Mouse (Mus musculus) CH12.LX (cell line): ENCODE data around the gene Cox17.

Source experiments
- CHD2 ChIP-seq: IDR thresholded peaks from 2 replicates; pipeline ENCODE4 v1.6.1; 2011; ENCODE audit warnings: low read length, improper control_type of control experiment
- CTCF ChIP-seq, 2 experiments: IDR thresholded peaks in 1 of 2; conservative IDR thresholded peaks in 1 of 2; 2 replicates each; pipeline ENCODE4 v1.5.1; 2011 to 2012; ENCODE audit warnings: low read depth in 2 of 2, low read length in 2 of 2, improper control_type of control experiment in 1 of 2, inconsistent platforms in 1 of 2, mild to moderate bottlenecking in 1 of 2, moderate library complexity in 1 of 2
- ELF1 ChIP-seq: IDR thresholded peaks from 2 replicates; pipeline ENCODE4 v1.6.1; 2014; ENCODE audit warnings: low read depth, mild to moderate bottlenecking, inconsistent platforms, low read length, improper control_type of control experiment
- EP300 ChIP-seq: IDR thresholded peaks from 2 replicates; pipeline ENCODE4 v1.6.1; 2011; ENCODE audit warnings: low read length, improper control_type of control experiment
- GABPA ChIP-seq: IDR thresholded peaks from 2 replicates; pipeline ENCODE4 v1.6.1; 2012; ENCODE audit warnings: low read depth, low read length, improper control_type of control experiment, inconsistent platforms; ENCODE audit not compliant: insufficient replicate concordance
- HCFC1 ChIP-seq: IDR thresholded peaks from 2 replicates; pipeline ENCODE4 v1.6.1; 2012; ENCODE audit warnings: low read depth, mild to moderate bottlenecking, inconsistent platforms, low read length, improper control_type of control experiment
- POLR2AphosphoS2 ChIP-seq: IDR thresholded peaks from 2 replicates; pipeline ENCODE4 v1.6.1; 2011; ENCODE audit warnings: low read depth, low read length, improper control_type of control experiment
- TCF12 ChIP-seq: IDR thresholded peaks from 2 replicates; pipeline ENCODE4 v1.6.1; 2014; ENCODE audit warnings: low read depth, mild to moderate bottlenecking, inconsistent platforms, low read length, improper control_type of control experiment
- USF1 ChIP-seq: IDR thresholded peaks from 2 replicates; pipeline ENCODE4 v1.6.1; 2014; ENCODE audit warnings: low read depth, mild to moderate bottlenecking, inconsistent platforms, low read length, improper control_type of control experiment

GRCm38 (mm10) chr16:38394191-38394618 lies 47.4 kb downstream of the Cox17 start:
- TF ChIP-seq CHD2 (no peak), EP300 (peak; percentile 58; the same call in 1 of the 2 replicates), HCFC1 (no peak), TCF12 (0 out of 2 replicates have a peak, but pooled peaks have one; percentile 0), POLR2AphosphoS2 (no peak), USF1 (no peak), ELF1 (no peak), GABPA (peak; percentile 17; the same call in 1 of the 2 replicates), CTCF (conservative IDR thresholded peaks at IDR 0.05 in 1 of 2, IDR thresholded peaks at IDR 0.05 in 1 of 2; ENCODE audit: low read depth in 2 of 2, low read length in 2 of 2) (no peak)
